Mouse (Mus musculus): ENCODE data around the gene Oip5. TPM values are rescaled to one million over a fixed set of nuclear protein-coding genes. Genes with fewer than 3 reads are reported as not detected.

Gene Oip5
- polyA plus RNA-seq, 1 experiment from 2014 or later, result 3.2 TPM

- H3K27ac ChIP-seq, result peak overlapping the region; percentile 87
- ATAC-seq (ENCODE audit: low FRiP score) (peak; percentile 99), DNase-seq (ENCODE audit: low spot score) (peak; percentile 99)
- no peaks in the 10 kb centered on the region for H3K9me3 ChIP-seq (ENCODE audit: control insufficient read depth, low read length)
- peaks cover 19% of the 10 kb centered on the region for H3K4me1 ChIP-seq (replicated peaks; ENCODE audit: control insufficient read depth, insufficient read depth, low read length)
- under 1% methylated on average over 61 of the region's 61 CpGs for WGBS
- peak overlapping the region; percentile 61 for H3K4me2 ChIP-seq (replicated peaks)
- H3K9ac ChIP-seq, result peak overlapping the region; percentile 89
- H3K36me3 ChIP-seq (replicated peaks; ENCODE audit: control insufficient read depth, insufficient read depth), result peaks cover 36% of the 10 kb centered on the region
- peak overlapping the region; percentile 93 for H3K4me3 ChIP-seq (replicated peaks; ENCODE audit: low read length)
- H3K27me3 ChIP-seq (ENCODE audit: control insufficient read depth, insufficient read depth, low read length), result no peaks in the 10 kb centered on the region
Observed at GRCm38 (mm10) chr2:119594113-119594981, 23.9 kb downstream of the Oip5 start.

- H3K27ac ChIP-seq, result peak overlapping the region; percentile 76
- H3K4me1 ChIP-seq (replicated peaks; ENCODE audit: control insufficient read depth, insufficient read depth, low read length), result peaks cover 19% of the 10 kb centered on the region
- peak overlapping the region; percentile 61 for H3K4me2 ChIP-seq (replicated peaks)
- H3K9me3 ChIP-seq (ENCODE audit: control insufficient read depth, low read length), result no peaks in the 10 kb centered on the region
- WGBS, result 8% methylated on average over 7 of the region's 7 CpGs
- DNase-seq (ENCODE audit: low spot score) (no peak), ATAC-seq (ENCODE audit: low FRiP score) (peak; percentile 19; the same call in 1 of the 2 replicates)
- H3K4me3 ChIP-seq (replicated peaks; ENCODE audit: low read length), result peak overlapping the region; percentile 93
- peaks cover 30% of the 10 kb centered on the region for H3K36me3 ChIP-seq (replicated peaks; ENCODE audit: control insufficient read depth, insufficient read depth)
- H3K9ac ChIP-seq, result peak overlapping the region; percentile 89
- no peaks in the 10 kb centered on the region for H3K27me3 ChIP-seq (ENCODE audit: control insufficient read depth, insufficient read depth, low read length)
Observed at GRCm38 (mm10) chr2:119593765-119594112, 24.5 kb downstream of the Oip5 start.

DNA sequence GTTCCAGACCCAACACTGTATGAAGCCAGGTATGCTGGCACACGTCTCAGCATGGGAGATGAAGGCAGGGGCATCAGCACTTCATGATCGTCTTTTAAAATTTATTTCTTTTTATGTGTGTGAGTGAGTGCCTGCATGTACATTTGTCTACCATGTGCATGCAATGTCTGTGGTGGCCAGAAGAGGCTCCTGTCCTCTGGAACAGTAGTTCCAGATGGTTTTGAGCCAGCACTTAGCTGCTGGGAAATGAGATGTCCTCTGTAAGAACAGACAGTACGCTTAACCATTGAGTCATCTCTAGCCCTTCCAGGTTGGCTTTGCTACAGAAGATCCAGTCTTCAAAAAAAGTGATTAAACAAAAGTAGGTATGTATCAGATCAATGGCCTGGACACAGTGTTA lies 27.0 kb downstream of the Oip5 start:
- DNase-seq (ENCODE audit: low spot score), result no peak
- no peaks in the 10 kb centered on the region for H3K27me3 ChIP-seq (ENCODE audit: control insufficient read depth, insufficient read depth, low read length)
- H3K4me2 ChIP-seq (replicated peaks), result no peak overlapping the region
- H3K9me3 ChIP-seq (ENCODE audit: control insufficient read depth, low read length), result no peaks in the 10 kb centered on the region
- H3K4me1 ChIP-seq (replicated peaks; ENCODE audit: control insufficient read depth, insufficient read depth, low read length), result peaks cover 19% of the 10 kb centered on the region
- no peak overlapping the region for H3K9ac ChIP-seq
- no peak overlapping the region for H3K27ac ChIP-seq
- peaks cover 7% of the 10 kb centered on the region for H3K36me3 ChIP-seq (replicated peaks; ENCODE audit: control insufficient read depth, insufficient read depth)
- ATAC-seq (ENCODE audit: low FRiP score), result no peak
- H3K4me3 ChIP-seq (replicated peaks; ENCODE audit: low read length), result no peak overlapping the region
- WGBS, result 92% methylated on average over 3 of the region's 3 CpGs

- ATAC-seq (ENCODE audit: low FRiP score), result no peak
- 14% methylated on average over 4 of the region's 4 CpGs for WGBS
- Histone ChIP-seq H3K9ac (no peak overlapping the region), H3K27me3 (ENCODE audit: control insufficient read depth, insufficient read depth, low read length) (no peaks in the 10 kb centered on the region), H3K4me3 (replicated peaks; ENCODE audit: low read length) (no peak overlapping the region), H3K9me3 (ENCODE audit: control insufficient read depth, low read length) (no peaks in the 10 kb centered on the region), H3K4me1 (replicated peaks; ENCODE audit: control insufficient read depth, insufficient read depth, low read length) (no peaks in the 10 kb centered on the region), H3K27ac (no peak overlapping the region), H3K36me3 (replicated peaks; ENCODE audit: control insufficient read depth, insufficient read depth) (peaks cover 22% of the 10 kb centered on the region), H3K4me2 (replicated peaks) (no peak overlapping the region)
- peak; percentile 39 for DNase-seq (ENCODE audit: low spot score)
Observed at GRCm38 (mm10) chr2:119587383-119587782, 30.9 kb downstream of the Oip5 start.

DNA sequence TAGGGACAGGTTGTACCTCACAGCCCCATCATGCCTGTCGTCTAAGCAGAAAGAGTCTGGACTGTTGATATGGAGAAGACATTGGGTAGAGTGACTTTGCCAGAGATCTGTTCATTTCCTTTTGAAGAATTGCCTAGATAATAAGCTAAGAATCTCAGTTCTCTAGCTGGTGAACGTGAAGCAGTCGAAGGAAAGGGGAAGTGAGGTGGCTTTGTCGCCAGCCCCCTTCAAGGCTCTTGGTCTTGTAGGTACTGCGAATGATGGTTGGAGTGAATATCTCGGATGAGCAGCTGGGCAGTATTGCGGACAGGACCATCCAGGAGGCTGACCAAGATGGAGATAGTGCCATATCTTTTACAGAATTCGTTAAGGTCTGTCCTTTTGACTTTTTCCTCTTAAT lies 34.0 kb downstream of the Oip5 start:
- 92% methylated on average over 8 of the region's 8 CpGs for WGBS
- ATAC-seq (ENCODE audit: low FRiP score), result no peak
- Histone ChIP-seq H3K4me1 (replicated peaks; ENCODE audit: control insufficient read depth, insufficient read depth, low read length) (no peaks in the 10 kb centered on the region), H3K27me3 (ENCODE audit: control insufficient read depth, insufficient read depth, low read length) (no peaks in the 10 kb centered on the region), H3K4me3 (replicated peaks; ENCODE audit: low read length) (no peak overlapping the region), H3K27ac (no peak overlapping the region), H3K9ac (no peak overlapping the region), H3K9me3 (ENCODE audit: control insufficient read depth, low read length) (no peaks in the 10 kb centered on the region), H3K4me2 (replicated peaks) (no peak overlapping the region), H3K36me3 (replicated peaks; ENCODE audit: control insufficient read depth, insufficient read depth) (peaks cover 33% of the 10 kb centered on the region)
- DNase-seq (ENCODE audit: low spot score), result no peak

GRCm38 (mm10) chr2:119583439-119583838 lies 34.8 kb downstream of the Oip5 start:
- Histone ChIP-seq H3K36me3 (replicated peaks; ENCODE audit: control insufficient read depth, insufficient read depth) (peaks cover 40% of the 10 kb centered on the region), H3K9ac (no peak overlapping the region), H3K4me2 (replicated peaks) (no peak overlapping the region), H3K27me3 (ENCODE audit: control insufficient read depth, insufficient read depth, low read length) (no peaks in the 10 kb centered on the region), H3K27ac (no peak overlapping the region), H3K4me1 (replicated peaks; ENCODE audit: control insufficient read depth, insufficient read depth, low read length) (no peaks in the 10 kb centered on the region), H3K4me3 (replicated peaks; ENCODE audit: low read length) (no peak overlapping the region), H3K9me3 (ENCODE audit: control insufficient read depth, low read length) (no peaks in the 10 kb centered on the region)
- ATAC-seq (ENCODE audit: low FRiP score), result no peak
- DNase-seq (ENCODE audit: low spot score), result no peak
- WGBS, result 85% methylated on average over 2 of the region's 2 CpGs

DNA sequence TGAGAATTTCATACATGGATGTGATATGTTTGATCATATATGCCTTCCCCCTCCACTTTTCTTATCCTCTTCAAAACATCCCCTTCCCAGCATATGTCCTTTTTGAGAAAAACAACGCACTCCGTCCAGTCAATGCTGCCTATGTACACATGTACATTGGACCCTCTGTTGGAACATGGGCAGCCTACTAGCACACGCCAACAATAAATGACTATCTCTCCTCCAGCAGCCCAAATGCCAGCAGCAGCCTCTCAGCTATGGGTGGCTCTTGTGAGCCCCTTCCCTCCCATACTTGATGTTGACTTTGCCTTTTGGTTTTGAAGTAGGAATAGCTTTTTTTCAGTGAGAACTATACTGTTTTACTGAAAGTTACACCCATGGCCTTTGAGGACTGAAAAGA lies 36.7 kb downstream of the Oip5 start:
- H3K9ac ChIP-seq, result no peak overlapping the region
- no peak for DNase-seq (ENCODE audit: low spot score)
- no peaks in the 10 kb centered on the region for H3K27me3 ChIP-seq (ENCODE audit: control insufficient read depth, insufficient read depth, low read length)
- no peak overlapping the region for H3K4me3 ChIP-seq (replicated peaks; ENCODE audit: low read length)
- H3K9me3 ChIP-seq (ENCODE audit: control insufficient read depth, low read length), result no peaks in the 10 kb centered on the region
- H3K4me2 ChIP-seq (replicated peaks), result no peak overlapping the region
- H3K27ac ChIP-seq, result no peak overlapping the region
- ATAC-seq (ENCODE audit: low FRiP score), result no peak
- peaks cover 40% of the 10 kb centered on the region for H3K36me3 ChIP-seq (replicated peaks; ENCODE audit: control insufficient read depth, insufficient read depth)
- no peaks in the 10 kb centered on the region for H3K4me1 ChIP-seq (replicated peaks; ENCODE audit: control insufficient read depth, insufficient read depth, low read length)
- WGBS, result 97% methylated on average over 3 of the region's 3 CpGs

GRCm38 (mm10) chr2:119572471-119572870 lies 45.8 kb downstream of the Oip5 start:
- H3K27me3 ChIP-seq (ENCODE audit: control insufficient read depth, insufficient read depth, low read length), result no peaks in the 10 kb centered on the region
- no peaks in the 10 kb centered on the region for H3K4me1 ChIP-seq (replicated peaks; ENCODE audit: control insufficient read depth, insufficient read depth, low read length)
- ATAC-seq (ENCODE audit: low FRiP score), result no peak
- no peak overlapping the region for H3K9ac ChIP-seq
- H3K9me3 ChIP-seq (ENCODE audit: control insufficient read depth, low read length), result no peaks in the 10 kb centered on the region
- DNase-seq (ENCODE audit: low spot score), result no peak
- H3K4me2 ChIP-seq (replicated peaks), result no peak overlapping the region
- 100% methylated on average over 1 of the region's 1 CpGs for WGBS
- no peak overlapping the region for H3K4me3 ChIP-seq (replicated peaks; ENCODE audit: low read length)
- peaks cover 42% of the 10 kb centered on the region for H3K36me3 ChIP-seq (replicated peaks; ENCODE audit: control insufficient read depth, insufficient read depth)
- no peak overlapping the region for H3K27ac ChIP-seq

DNA sequence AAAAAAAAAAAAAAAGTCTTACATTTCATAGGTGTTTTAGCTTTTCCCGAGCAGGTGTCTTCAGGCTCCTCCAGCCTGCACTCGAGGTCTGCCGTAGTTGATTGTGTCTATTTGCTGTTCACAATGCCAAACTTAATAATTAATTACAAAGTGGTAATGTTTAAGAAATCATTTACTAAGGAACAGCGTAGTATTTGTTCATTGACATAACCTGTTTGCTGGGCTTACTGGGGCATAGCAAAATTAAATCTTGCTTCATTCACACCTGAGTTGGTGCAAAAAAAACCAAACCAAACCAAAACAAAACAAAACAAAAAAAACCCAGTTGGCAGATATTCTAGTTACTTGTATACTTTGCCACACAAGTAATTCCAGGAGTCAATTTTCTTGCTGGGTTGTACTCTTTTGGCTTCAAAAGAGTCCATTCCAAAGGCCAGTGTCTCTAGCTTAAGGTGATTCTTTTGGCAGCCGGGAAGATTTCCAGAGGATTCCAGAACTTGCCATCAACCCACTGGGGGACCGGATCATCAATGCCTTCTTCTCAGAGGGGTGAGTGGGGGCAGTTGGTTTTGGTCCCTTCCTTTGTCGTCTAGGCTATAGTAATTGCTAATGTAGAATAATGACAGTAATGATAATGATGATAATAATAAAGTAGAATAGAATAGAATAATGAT lies 52.0 kb downstream of the Oip5 start:
- Histone ChIP-seq H3K4me1 (replicated peaks; ENCODE audit: control insufficient read depth, insufficient read depth, low read length) (no peaks in the 10 kb centered on the region), H3K9me3 (ENCODE audit: control insufficient read depth, low read length) (no peaks in the 10 kb centered on the region), H3K4me3 (replicated peaks; ENCODE audit: low read length) (no peak overlapping the region), H3K4me2 (replicated peaks) (no peak overlapping the region), H3K27me3 (ENCODE audit: control insufficient read depth, insufficient read depth, low read length) (no peaks in the 10 kb centered on the region), H3K36me3 (replicated peaks; ENCODE audit: control insufficient read depth, insufficient read depth) (peaks cover 24% of the 10 kb centered on the region), H3K9ac (no peak overlapping the region), H3K27ac (no peak overlapping the region)
- DNase-seq (ENCODE audit: low spot score) (no peak), ATAC-seq (ENCODE audit: low FRiP score) (no peak)
- WGBS, result 90% methylated on average over 7 of the region's 7 CpGs

Measured in hindbrain, embryonic 14.5 days (tissue).